Mouse (Mus musculus) hindbrain, embryonic 15.5 days (tissue): Measurements from ENCODE around the gene Gm37419. TPM values are rescaled to one million over a fixed set of nuclear protein-coding genes. Genes with fewer than 3 reads are reported as not detected.

Experiments used
- polyA plus RNA-seq: library from polyadenylated mRNA; unstranded; fragments of >200 nt; fragmentation: Nextera tagmentation; extraction: Ambion mirVana; gene quantifications from 2 replicates; pipeline ENCODE4 v1.2.1, GENCODE M21; 2015

Gene Gm37419
- polyA plus RNA-seq, 1 experiment from 2014 or later: not detected

Other genes with a start within 250 kb of the Gm37419 start
- gene Sst, start 97.5 kb upstream of the Gm37419 start, polyA plus RNA-seq: 271 and 279 TPM in 2 replicates
- 0.17 TPM in 1 of 2 replicates, not detected in the other for gene Rtp2, start 56.1 kb upstream of the Gm37419 start, polyA plus RNA-seq
- gene Bcl6, start 370 bp downstream of the Gm37419 start, polyA plus RNA-seq: 0.41 and 0.72 TPM in 2 replicates